Mouse (Mus musculus) intestine, postnatal 0 days (tissue): Measurements from ENCODE around the gene Hyal4. TPM values are rescaled to one million over a fixed set of nuclear protein-coding genes. Genes with fewer than 3 reads are reported as not detected.

Source experiments
- ATAC-seq: fragments of 200-750 bp; cut with Nextera tagmentation; 2 replicates; pipeline ENCODE4 v1.8.0; 2017; ENCODE audit warnings: mild to moderate bottlenecking, moderate TSS enrichment, moderate library complexity
- H3K27ac ChIP-seq: fragments of 300-500 bp; sonication (generic); 2 replicates; pipeline ENCODE4 v1.5.1; 2014; ENCODE audit warnings: mild to moderate bottlenecking, low read depth, low read length, moderate library complexity
- H3K27me3 ChIP-seq: fragments of 300-500 bp; sonication (generic); replicated peaks from 2 replicates; pipeline ENCODE4 v1.6.1; 2014; ENCODE audit warnings: low read length, mixed read lengths; ENCODE audit not compliant: control insufficient read depth, insufficient read depth
- H3K36me3 ChIP-seq: fragments of 300-500 bp; sonication (generic); 2 replicates; pipeline ENCODE4 v1.6.1; 2014; ENCODE audit warnings: mild to moderate bottlenecking, moderate library complexity; ENCODE audit not compliant: control insufficient read depth, insufficient read depth
- H3K4me1 ChIP-seq: fragments of 300-500 bp; sonication (generic); replicated peaks from 2 replicates; pipeline ENCODE4 v1.6.1; 2014; ENCODE audit warnings: antibody characterized with exemption, low read length, mixed read lengths; ENCODE audit not compliant: control insufficient read depth, insufficient read depth
- H3K4me2 ChIP-seq: fragments of 300-500 bp; sonication (generic); replicated peaks from 2 replicates; pipeline ENCODE4 v1.6.1; 2014; ENCODE audit warnings: low read depth, mild to moderate bottlenecking, moderate library complexity
- H3K4me3 ChIP-seq: fragments of 300-500 bp; sonication (generic); 2 replicates; pipeline ENCODE4 v1.5.1; 2014; ENCODE audit warnings: low read depth, low read length
- H3K9ac ChIP-seq: fragments of 300-500 bp; sonication (generic); 2 replicates; pipeline ENCODE4 v1.6.1; 2014; ENCODE audit warnings: mild to moderate bottlenecking, low read depth, low read length
- H3K9me3 ChIP-seq: fragments of 300-500 bp; sonication (generic); 2 replicates; pipeline ENCODE4 v1.6.1; 2016; ENCODE audit warnings: mixed run types; ENCODE audit not compliant: control insufficient read depth
- CTCF ChIP-seq: sonication (generic); IDR thresholded peaks from 2 replicates; pipeline ENCODE4 v1.5.1; 2016; ENCODE audit warnings: low read depth, mild to moderate bottlenecking, control low read depth, antibody characterized with exemption, moderate library complexity
- WGBS: fragments of 180-500 bp; shearing (Covaris S2); extraction: QIAGEN DNeasy Blood & Tissue Kit; methylation state at CpG from one replicate; pipeline ENCODE4 v1.1.7; 2014; 5-methylcytosine and 5-hydroxymethylcytosine counted together
- polyA plus RNA-seq: library from polyadenylated mRNA; unstranded; fragments of >200 nt; fragmentation: Nextera tagmentation; extraction: Ambion mirVana; gene quantifications from 2 replicates; pipeline ENCODE4 v1.2.1, GENCODE M21; 2015

Gene Hyal4
- not detected in 2 replicates for polyA plus RNA-seq

GRCm38 (mm10) chr6:24748029-24748428, at the start of gene Hyal4:
Hyal4 (plus strand) TSS chr6:24748329.
- no peaks in the 10 kb centered on the region for H3K27me3 ChIP-seq
- ATAC-seq, result no peak
- no peaks in the 10 kb centered on the region for H3K9me3 ChIP-seq
- no peaks in the 10 kb centered on the region for H3K4me1 ChIP-seq
- no peak for TF ChIP-seq CTCF
- no peak within 1 kb of the TSS for H3K27ac ChIP-seq
- H3K4me2 ChIP-seq, result no peak within 1 kb of the TSS
- 86% methylated on average over 4 of the region's 4 CpGs for WGBS
- H3K36me3 ChIP-seq, result no peaks in the 10 kb centered on the region
- H3K9ac ChIP-seq, result no peak within 1 kb of the TSS
- no peak within 1 kb of the TSS for H3K4me3 ChIP-seq

- no peak overlapping the region for H3K4me2 ChIP-seq
- ATAC-seq, result peak; percentile 97
- no peaks in the 10 kb centered on the region for H3K9me3 ChIP-seq
- no peak overlapping the region for H3K4me3 ChIP-seq
- H3K36me3 ChIP-seq, result no peaks in the 10 kb centered on the region
- H3K4me1 ChIP-seq, result no peaks in the 10 kb centered on the region
- H3K27ac ChIP-seq, result peak overlapping the region; percentile 71
- H3K27me3 ChIP-seq, result no peaks in the 10 kb centered on the region
- TF ChIP-seq CTCF, result no peak
- WGBS, result 35% methylated on average over 5 of the region's 5 CpGs
- no peak overlapping the region for H3K9ac ChIP-seq
These were observed 41.0 kb upstream of the Hyal4 start for GRCm38 (mm10) chr6:24707090-24707489.

- no peak for TF ChIP-seq CTCF
- 41% methylated on average over 2 of the region's 2 CpGs for WGBS
- Histone ChIP-seq H3K9ac (no peak overlapping the region), H3K9me3 (no peaks in the 10 kb centered on the region), H3K4me1 (no peaks in the 10 kb centered on the region), H3K4me2 (no peak overlapping the region), H3K27me3 (no peaks in the 10 kb centered on the region), H3K36me3 (no peaks in the 10 kb centered on the region), H3K27ac (peak overlapping the region; percentile 71), H3K4me3 (no peak overlapping the region)
- peak; percentile 85 for ATAC-seq
These were observed 40.6 kb upstream of the Hyal4 start for GRCm38 (mm10) chr6:24707499-24707898.

GRCm38 (mm10) chr6:24721317-24722099, 26.6 kb upstream of the Hyal4 start:
- Histone ChIP-seq H3K27me3 (no peaks in the 10 kb centered on the region), H3K4me2 (peak overlapping the region; percentile 54), H3K4me3 (0 out of 2 replicates have a peak overlapping the region, but pooled peaks have one; percentile 9), H3K9me3 (no peaks in the 10 kb centered on the region), H3K27ac (no peak overlapping the region), H3K9ac (no peak overlapping the region), H3K36me3 (no peaks in the 10 kb centered on the region), H3K4me1 (no peaks in the 10 kb centered on the region)
- 23% methylated on average over 13 of the region's 13 CpGs for WGBS
- no peak for ATAC-seq
- peak; percentile 74 for TF ChIP-seq CTCF

- no peaks in the 10 kb centered on the region for H3K27me3 ChIP-seq
- whole genome bisulfite sequencing, result 77% methylated on average over 1 of the region's 1 CpGs
- H3K27ac ChIP-seq, result no peak overlapping the region
- no peak overlapping the region for H3K4me3 ChIP-seq
- no peaks in the 10 kb centered on the region for H3K9me3 ChIP-seq
- no peaks in the 10 kb centered on the region for H3K4me1 ChIP-seq
- no peak overlapping the region for H3K4me2 ChIP-seq
- no peaks in the 10 kb centered on the region for H3K36me3 ChIP-seq
- H3K9ac ChIP-seq, result no peak overlapping the region
- no peak for ATAC-seq
- no peak for TF ChIP-seq CTCF
These were observed 20.0 kb upstream of the Hyal4 start for GRCm38 (mm10) chr6:24728130-24728529.

- H3K4me3 ChIP-seq, result no peak within 1 kb of the TSS
- H3K27me3 ChIP-seq, result no peaks in the 10 kb centered on the region
- no peaks in the 10 kb centered on the region for H3K36me3 ChIP-seq
- 82% methylated on average over 3 of the region's 3 CpGs for WGBS
- no peak within 1 kb of the TSS for H3K9ac ChIP-seq
- H3K4me2 ChIP-seq, result no peak within 1 kb of the TSS
- TF ChIP-seq CTCF, result no peak
- no peak for ATAC-seq
- no peak within 1 kb of the TSS for H3K27ac ChIP-seq
- H3K9me3 ChIP-seq, result no peaks in the 10 kb centered on the region
- no peaks in the 10 kb centered on the region for H3K4me1 ChIP-seq
These were observed 15.2 kb upstream of the Hyal4 start, which contains the start of gene Hyal6 for GRCm38 (mm10) chr6:24732945-24733344. Hyal6 (plus strand) TSS chr6:24733245.
